Mouse (Mus musculus) stomach, postnatal 0 days (tissue): ENCODE data around the gene Catsper3.

Experiments
- CTCF ChIP-seq: IDR thresholded peaks from 2 replicates; pipeline ENCODE4 v1.5.1; 2016; ENCODE audit warnings: antibody characterized with exemption, low read depth, mild to moderate bottlenecking, moderate library complexity
- EP300 ChIP-seq: optimal IDR thresholded peaks from 2 replicates; pipeline ENCODE3; 2016; ENCODE audit warnings: antibody characterized with exemption

- TF ChIP-seq EP300 = no peak
- no peak for TF ChIP-seq CTCF
Observed at GRCm38 (mm10) chr13:55754380-55754779, 30.0 kb upstream of the Catsper3 start.
